Mouse (Mus musculus) embryonic fibroblast, embryonic 13.5 days (primary cell): Measurements from ENCODE around the gene Shisa9.

ENCODE experiments used
- CTCF ChIP-seq: IDR thresholded peaks from 2 replicates; pipeline ENCODE4 v1.5.1; 2011; ENCODE audit warnings: mild to moderate bottlenecking, control low read depth, low read length, moderate library complexity, borderline replicate concordance; ENCODE audit not compliant: insufficient read depth
- POLR2A ChIP-seq: IDR thresholded peaks from 2 replicates; pipeline ENCODE4 v1.6.1; 2011; ENCODE audit warnings: low read depth, mild to moderate bottlenecking, control low read depth, low read length, moderate library complexity

DNA sequence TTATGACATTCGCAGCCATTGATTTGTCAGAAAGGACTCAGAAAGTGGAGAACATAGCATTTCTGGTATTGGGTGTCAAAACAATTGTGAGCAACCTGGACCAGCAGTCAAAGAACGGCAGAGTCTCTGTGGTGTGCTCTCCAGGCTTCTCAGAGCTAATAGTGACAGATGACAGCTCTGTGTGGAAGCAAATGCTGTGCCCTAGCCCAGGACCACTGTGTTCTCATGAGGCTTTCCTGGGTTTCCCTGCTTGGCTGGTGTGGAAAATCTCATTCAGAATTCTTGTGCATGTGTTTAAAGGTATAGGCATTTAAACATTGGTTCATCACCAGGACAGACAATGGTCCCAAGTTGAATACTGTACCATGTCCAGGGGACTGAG lies 234.2 kb downstream of the Shisa9 start:
- TF ChIP-seq CTCF = no peak
- TF ChIP-seq POLR2A = no peak
